Mouse (Mus musculus): ENCODE results near the gene Aplnr. TPM values are rescaled to one million over a fixed set of nuclear protein-coding genes. Genes with fewer than 3 reads are reported as not detected.

The Aplnr gene
- total and polyA plus RNA-seq, 3 experiments = not detected

GRCm38 (mm10) chr2:85093376-85093775 lies 42.6 kb upstream of the Aplnr start:
- H3K4me3 ChIP-seq (ENCODE audit: control insufficient read depth in 1 of 2, insufficient read depth in 1 of 2, low read depth in 2 of 2, low read length in 2 of 2) = no peak overlapping the region
- H3K9me3 ChIP-seq (replicated peaks; ENCODE audit: insufficient read depth, low read length) = no peaks in the 10 kb centered on the region
- no peak for DNase-seq (ENCODE audit: low read depth, low spot score)
- H3K36me3 ChIP-seq (ENCODE audit: control insufficient read depth in 1 of 2, insufficient read depth in 2 of 2, low read length in 2 of 2) = no peaks in the 10 kb centered on the region
- H3K27me3 ChIP-seq (ENCODE audit: control insufficient read depth in 1 of 2, insufficient read depth in 2 of 2, low read length in 2 of 2) = no peaks in the 10 kb centered on the region; a peak in 1 of 4 replicates
- H3K79me2 ChIP-seq (ENCODE audit: control insufficient read depth, insufficient read depth, low read length, poor library complexity) = no peaks in the 10 kb centered on the region
- TF ChIP-seq MYB (IDR thresholded peaks at IDR 0.05; ENCODE audit: low read depth, low read length) (no peak), TAL1 (IDR thresholded peaks at IDR 0.05; ENCODE audit: low read length) (no peak), ELF1 (IDR thresholded peaks at IDR 0.05; ENCODE audit: low read depth, low read length) (no peak), SIN3A (IDR thresholded peaks at IDR 0.05; ENCODE audit: low read length) (no peak), HCFC1 (IDR thresholded peaks at IDR 0.05; ENCODE audit: low read depth, low read length) (no peak), UBTF (IDR thresholded peaks at IDR 0.05; ENCODE audit: borderline replicate concordance, insufficient read depth, low read depth, low read length) (no peak), RAD21 (IDR thresholded peaks at IDR 0.05; ENCODE audit: low read depth, low read length) (no peak), CHD2 (IDR thresholded peaks at IDR 0.05; ENCODE audit: low read length) (no peak), CTCF (IDR thresholded peaks at IDR 0.05 in 2 of 3, conservative IDR thresholded peaks at IDR 0.05 in 1 of 3; ENCODE audit: control insufficient read depth in 1 of 3, insufficient read depth in 1 of 3, low read depth in 2 of 3, low read length in 3 of 3, poor library complexity in 1 of 3, severe bottlenecking in 1 of 3) (no peak), EP300 (IDR thresholded peaks at IDR 0.05; ENCODE audit: low read depth in 1 of 2, low read length in 2 of 2) (no peak), POLR2A (IDR thresholded peaks at IDR 0.05; ENCODE audit: control insufficient read depth in 1 of 2, insufficient read depth in 1 of 2, low read depth in 1 of 2, low read length in 2 of 2, poor library complexity in 1 of 2) (no peak), MAFK (IDR thresholded peaks at IDR 0.05; ENCODE audit: borderline replicate concordance, low read depth, low read length) (no peak), MEF2A (IDR thresholded peaks at IDR 0.05; ENCODE audit: extremely low read depth, insufficient replicate concordance, low read depth, low read length, poor library complexity, severe bottlenecking) (no peak), ZKSCAN1 (IDR thresholded peaks at IDR 0.05; ENCODE audit: low read depth, low read length) (no peak), KAT2A (conservative IDR thresholded peaks at IDR 0.05; ENCODE audit: low read depth, low read length) (no peak), ZMIZ1 (IDR thresholded peaks at IDR 0.05; ENCODE audit: low read depth, low read length) (no peak)
- H3K9ac ChIP-seq (ENCODE audit: control insufficient read depth, low read depth, low read length, poor library complexity, severe bottlenecking) = no peak overlapping the region
- H3K4me1 ChIP-seq (ENCODE audit: control insufficient read depth in 1 of 2, insufficient read depth in 2 of 2, low read length in 2 of 2) = no peaks in the 10 kb centered on the region
- no peak overlapping the region for H3K27ac ChIP-seq (ENCODE audit: control insufficient read depth, low read depth, low read length)

- Histone ChIP-seq H3K36me3 (ENCODE audit: control insufficient read depth in 1 of 2, insufficient read depth in 2 of 2, low read length in 2 of 2) (no peaks in the 10 kb centered on the region), H3K4me3 (ENCODE audit: control insufficient read depth in 1 of 2, insufficient read depth in 1 of 2, low read depth in 2 of 2, low read length in 2 of 2) (no peak overlapping the region), H3K79me2 (ENCODE audit: control insufficient read depth, insufficient read depth, low read length, poor library complexity) (no peaks in the 10 kb centered on the region), H3K9me3 (replicated peaks; ENCODE audit: insufficient read depth, low read length) (no peaks in the 10 kb centered on the region), H3K27me3 (ENCODE audit: control insufficient read depth in 1 of 2, insufficient read depth in 2 of 2, low read length in 2 of 2) (no peaks in the 10 kb centered on the region; a peak in 1 of 4 replicates), H3K4me1 (ENCODE audit: control insufficient read depth in 1 of 2, insufficient read depth in 2 of 2, low read length in 2 of 2) (peaks cover 0 to 4% of the 10 kb centered on the region in 2 experiments; a peak in 1 of 4 replicates), H3K9ac (ENCODE audit: control insufficient read depth, low read depth, low read length, poor library complexity, severe bottlenecking) (no peak overlapping the region), H3K27ac (ENCODE audit: control insufficient read depth, low read depth, low read length) (no peak overlapping the region)
- no peak for TF ChIP-seq JUND (IDR thresholded peaks at IDR 0.05; ENCODE audit: low read depth, low read length)
- TF ChIP-seq KAT2A (conservative IDR thresholded peaks at IDR 0.05; ENCODE audit: low read depth, low read length) = no peak
- TF ChIP-seq POLR2A (IDR thresholded peaks at IDR 0.05; ENCODE audit: control insufficient read depth in 1 of 2, insufficient read depth in 1 of 2, low read depth in 1 of 2, low read length in 2 of 2, poor library complexity in 1 of 2) = no peak
- TF ChIP-seq BHLHE40 (IDR thresholded peaks at IDR 0.05; ENCODE audit: borderline replicate concordance, low read depth, low read length) = no peak
- no peak for TF ChIP-seq NRF1 (IDR thresholded peaks at IDR 0.05; ENCODE audit: insufficient read depth, low read depth, low read length, poor library complexity, severe bottlenecking)
- TF ChIP-seq MAFK (IDR thresholded peaks at IDR 0.05; ENCODE audit: borderline replicate concordance, low read depth, low read length) = no peak
- TF ChIP-seq CHD2 (IDR thresholded peaks at IDR 0.05; ENCODE audit: low read length) = no peak
- no peak for TF ChIP-seq POLR2AphosphoS5 (IDR thresholded peaks at IDR 0.05; ENCODE audit: borderline replicate concordance, low read depth, low read length)
- no peak for TF ChIP-seq MXI1 (IDR thresholded peaks at IDR 0.05; ENCODE audit: low read depth, low read length)
- no peak for TF ChIP-seq SIN3A (IDR thresholded peaks at IDR 0.05; ENCODE audit: low read length)
- TF ChIP-seq USF1 (IDR thresholded peaks at IDR 0.05; ENCODE audit: low read depth, low read length) = no peak
- no peak for TF ChIP-seq GATA1 (IDR thresholded peaks at IDR 0.05; ENCODE audit: low read depth, low read length)
- no peak for TF ChIP-seq MYB (IDR thresholded peaks at IDR 0.05; ENCODE audit: low read depth, low read length)
- no peak for TF ChIP-seq USF2 (IDR thresholded peaks at IDR 0.05; ENCODE audit: borderline replicate concordance in 1 of 2, insufficient read depth in 1 of 2, low read depth in 1 of 2, low read length in 2 of 2)
- TF ChIP-seq TBP (IDR thresholded peaks at IDR 0.05; ENCODE audit: low read depth, low read length) = no peak
- DNase-seq (ENCODE audit: low read depth, low spot score) = no peak
These were observed 40.1 kb upstream of the Aplnr start for GRCm38 (mm10) chr2:85095906-85096305.
